20 mouse cellular contexts compared by ENCODE assay signal in genomic region chr10:89386461-89386860, GRCm38 (mm10). TPM values are rescaled to one million over a fixed set of nuclear protein-coding genes. Genes with fewer than 3 reads are reported as not detected.
DNase-seq lines count a peak whose midpoint lies in the region; ATAC-seq and TF ChIP-seq lines count a peak whose summit lies in the region.
"Had no signal": no experiment of that assay in that cellular context is flagged by ENCODE, and none has a peak within 500 bp of the region (broad histone marks: within the 10 kb centered on the region; RNA-seq: fewer than 3 reads in every experiment).

No protein-coding gene starts in this region.

- H3K79me2 ChIP-seq in CH12.LX (replicated peaks; ENCODE audit: control insufficient read depth, extremely low read depth, insufficient read depth, poor library complexity, severe bottlenecking) = no peaks in the 10 kb centered on the region

- 88% methylated on average over 3 of the region's 3 CpGs for WGBS in hindbrain, embryonic 14.5 days

- no peak overlapping the region for H3K27ac ChIP-seq in CH12.LX (ENCODE audit: insufficient read depth, low read depth)
- H3K27ac ChIP-seq in hindbrain, embryonic 14.5 days = no peak overlapping the region
- H3K27ac ChIP-seq: embryonic facial prominence, embryonic 10.5 days; embryonic facial prominence, embryonic 12.5 days; forebrain, embryonic 13.5 days; forebrain, embryonic 15.5 days had no signal

- dilution Hi-C loops in CH12.LX (cut with MboI; ENCODE audit: extremely low pct_ligation_motif_present, extremely low pct_unique_long_range_greater_than_20kb, low sequenced_read_pairs) = no loop called here

- ATAC-seq in inflammation-experienced regulatory T-cells, adult 6 months = peak; percentile 63
- ATAC-seq in hindbrain, embryonic 14.5 days (ENCODE audit: low FRiP score) = no peak
- ATAC-seq: forebrain, embryonic 13.5 days; forebrain, embryonic 15.5 days; forebrain, postnatal 0 days had no signal

- peak; percentile 55; the same call in 1 of the 2 replicates for TF ChIP-seq EP300 in CH12.LX (IDR thresholded peaks at IDR 0.05; ENCODE audit: low read length)

- peaks cover 5 to 30% of the 10 kb centered on the region in 2 experiments for H3K4me1 ChIP-seq in CH12.LX (ENCODE audit: control insufficient read depth in 1 of 2, insufficient read depth in 2 of 2)
- H3K4me1 ChIP-seq in hindbrain, embryonic 14.5 days (replicated peaks; ENCODE audit: control insufficient read depth, insufficient read depth, low read length) = no peaks in the 10 kb centered on the region
- H3K4me1 ChIP-seq: embryonic facial prominence, embryonic 10.5 days; embryonic facial prominence, embryonic 12.5 days; forebrain, embryonic 13.5 days had no signal

- no peak for TF ChIP-seq CTCF in CH12.LX (conservative IDR thresholded peaks at IDR 0.05 in 1 of 2, IDR thresholded peaks at IDR 0.05 in 1 of 2; ENCODE audit: low read depth in 2 of 2, low read length in 2 of 2)

- H3K4me3 ChIP-seq in CH12.LX (replicated peaks in 1 of 3; ENCODE audit: low read depth in 2 of 3, low read length in 2 of 3, poor library complexity in 1 of 3) = no peak overlapping the region
- H3K4me3 ChIP-seq in hindbrain, embryonic 14.5 days (replicated peaks; ENCODE audit: low read length) = no peak overlapping the region
- H3K4me3 ChIP-seq: embryonic facial prominence, embryonic 10.5 days; embryonic facial prominence, embryonic 12.5 days; forebrain, embryonic 13.5 days; forebrain, embryonic 15.5 days had no signal

- H3K4me2 ChIP-seq in CH12.LX (ENCODE audit: insufficient read depth, low read depth, poor library complexity, severe bottlenecking) = peak overlapping the region; percentile 61
- H3K4me2 ChIP-seq in hindbrain, embryonic 14.5 days (replicated peaks) = no peak overlapping the region
- H3K4me2 ChIP-seq: embryonic facial prominence, embryonic 12.5 days; forebrain, embryonic 13.5 days; forebrain, embryonic 15.5 days had no signal

- no peaks in the 10 kb centered on the region for H3K36me3 ChIP-seq in CH12.LX (replicated peaks in 1 of 2; ENCODE audit: control insufficient read depth in 1 of 2, insufficient read depth in 1 of 2, low read length in 1 of 2)
- H3K36me3 ChIP-seq in hindbrain, embryonic 14.5 days (replicated peaks; ENCODE audit: control insufficient read depth, insufficient read depth) = no peaks in the 10 kb centered on the region
- H3K36me3 ChIP-seq: embryonic facial prominence, embryonic 10.5 days; embryonic facial prominence, embryonic 12.5 days; forebrain, embryonic 15.5 days had no signal

- TF ChIP-seq RAD21 in CH12.LX (IDR thresholded peaks at IDR 0.05; ENCODE audit: low read depth, low read length) = no peak

- DNase-seq in CD4-positive, CD25-positive, alpha-beta regulatory T cell, adult 2 months (ENCODE audit: low read depth, low spot score) = peak; percentile 3
- DNase-seq in CH12.LX (ENCODE audit: extremely low read depth) = peak; percentile 41
- no peak for DNase-seq in right cerebral cortex, adult 18-20 months
- no peak for DNase-seq in hindbrain, embryonic 14.5 days (ENCODE audit: low spot score)
- DNase-seq: adrenal gland, adult 8-10 months; adrenal gland, postnatal 14 days; adrenal gland, postnatal 36 days; B cell, adult 2 months; cerebellum, adult 11-12 months; cerebellum, adult 2 months; cerebellum, adult 9-10 months; cerebellum, postnatal 10 days; cerebellum, postnatal 25 days; forebrain, postnatal 0 days had no signal

- H3K9me3 ChIP-seq in CH12.LX (replicated peaks; ENCODE audit: low read length) = no peaks in the 10 kb centered on the region
- H3K9me3 ChIP-seq in hindbrain, embryonic 14.5 days (ENCODE audit: control insufficient read depth, low read length) = no peaks in the 10 kb centered on the region
- H3K9me3 ChIP-seq: embryonic facial prominence, embryonic 10.5 days; embryonic facial prominence, embryonic 12.5 days; forebrain, embryonic 13.5 days; forebrain, embryonic 15.5 days had no signal

- no peaks in the 10 kb centered on the region for H3K27me3 ChIP-seq in CH12.LX (replicated peaks)
- H3K27me3 ChIP-seq in hindbrain, embryonic 14.5 days (ENCODE audit: control insufficient read depth, insufficient read depth, low read length) = no peaks in the 10 kb centered on the region
- H3K27me3 ChIP-seq: embryonic facial prominence, embryonic 12.5 days; forebrain, embryonic 13.5 days; forebrain, embryonic 15.5 days had no signal

- in situ Hi-C loops in CH12.LX (cut with MboI; ENCODE audit: low pct_ligation_motif_present, low pct_unique_long_range_greater_than_20kb, low sequenced_read_pairs) = no loop called here

- no peak overlapping the region for H3K9ac ChIP-seq in CH12.LX (ENCODE audit: insufficient read depth, low read depth)
- no peak overlapping the region for H3K9ac ChIP-seq in hindbrain, embryonic 14.5 days
- H3K9ac ChIP-seq: embryonic facial prominence, embryonic 12.5 days; forebrain, embryonic 13.5 days; forebrain, embryonic 15.5 days; forebrain, postnatal 0 days had no signal

- no peak for TF ChIP-seq POLR2A in CH12.LX (IDR thresholded peaks at IDR 0.05; ENCODE audit: low read depth, low read length)

TF ChIP-seq in CH12.LX, 34 proteins besides CTCF, POLR2A, EP300 and RAD21:
- TF ChIP-seq JUND (conservative IDR thresholded peaks at IDR 0.05; ENCODE audit: low read depth, low read length) (peak; percentile 70; the same call in 1 of the 2 replicates), E2F4 (IDR thresholded peaks at IDR 0.05; ENCODE audit: insufficient replicate concordance, low read depth, low read length) (no peak), CHD2 (IDR thresholded peaks at IDR 0.05; ENCODE audit: low read length) (no peak), ZC3H11A (IDR thresholded peaks at IDR 0.05; ENCODE audit: low read depth, low read length) (no peak), USF2 (conservative IDR thresholded peaks at IDR 0.05; ENCODE audit: low read depth, low read length) (no peak), BHLHE40 (IDR thresholded peaks at IDR 0.05; ENCODE audit: low read depth, low read length) (no peak), KAT2A (IDR thresholded peaks at IDR 0.05; ENCODE audit: insufficient replicate concordance, low read length) (no peak), MYC (IDR thresholded peaks at IDR 0.05; ENCODE audit: low read depth, low read length) (no peak), MAX (IDR thresholded peaks at IDR 0.05; ENCODE audit: low read length) (no peak), UBTF (IDR thresholded peaks at IDR 0.05; ENCODE audit: low read depth, low read length) (no peak), TBP (conservative IDR thresholded peaks at IDR 0.05; ENCODE audit: low read depth, low read length) (no peak), NRF1 (IDR thresholded peaks at IDR 0.05; ENCODE audit: low read depth, low read length) (no peak), POLR2AphosphoS2 (IDR thresholded peaks at IDR 0.05; ENCODE audit: low read depth, low read length) (no peak), USF1 (IDR thresholded peaks at IDR 0.05; ENCODE audit: low read depth, low read length) (no peak), JUN (IDR thresholded peaks at IDR 0.05; ENCODE audit: insufficient read depth, low read depth, low read length) (peak; percentile 64), PAX5 (IDR thresholded peaks at IDR 0.05; ENCODE audit: low read length) (no peak), HCFC1 (IDR thresholded peaks at IDR 0.05; ENCODE audit: low read depth, low read length) (no peak)

RNA-seq across cellular contexts. Expression of gene Ano4, which starts 41.9 kb away (rescaled TPM):
- total RNA-seq in CH12.LX (2012; rRNA removed) (not detected in 2 replicates), CH12.LX (2014; rRNA removed) (not detected in 2 replicates)
- polyA plus RNA-seq in CH12.LX (2012; ENCODE audit: insufficient read length, low read depth) = not detected in 2 replicates
- polyA plus RNA-seq in inflammation-experienced regulatory T-cells, adult 6 months (2017; shearing (Covaris generic)) = not detected
- polyA plus RNA-seq in hindbrain, embryonic 14.5 days (2014; fragmentation: Nextera tagmentation; extraction: Ambion mirVana) = 9.3 and 12.8 TPM in 2 replicates
- total RNA-seq: MEL had no signal

RNA-seq across cellular contexts. Expression of gene Gas2l3, which starts 57.3 kb away (rescaled TPM):
- total RNA-seq in CH12.LX (2012; rRNA removed) (8.3 and 9.4 TPM in 2 replicates), CH12.LX (2014; rRNA removed) (10.7 and 12.2 TPM in 2 replicates)
- polyA plus RNA-seq in CH12.LX (2012; ENCODE audit: insufficient read length, low read depth) = 7.3 and 8.8 TPM in 2 replicates
- polyA plus RNA-seq in inflammation-experienced regulatory T-cells, adult 6 months (2017; shearing (Covaris generic)) = 1 to 10 TPM in 1 of 3 experiments, under 1 TPM in 2; 0.60 to 9.7 (median 0.61) TPM
- 5.8 and 6.3 TPM in 2 replicates for polyA plus RNA-seq in hindbrain, embryonic 14.5 days (2014; fragmentation: Nextera tagmentation; extraction: Ambion mirVana)

Comparison
In these comparisons a context has a peak if more than half of its experiments do, and no peak if none do; other contexts are left out.
1. DNase-seq: peak in CD4-positive, CD25-positive, alpha-beta regulatory T cell, adult 2 months (single experiment) and CH12.LX (single experiment); none in right cerebral cortex, adult 18-20 months (single experiment) and hindbrain, embryonic 14.5 days (single experiment).